Comparison of ENCODE assay signal across 27 mouse cellular contexts in genomic region chr6:61074700-61075099, GRCm38 (mm10).
A peak's percentile ranks its signal among the peaks of the same experiment; 100 is the strongest.
DNase-seq lines count a peak whose midpoint lies in the region; ATAC-seq and TF ChIP-seq lines count a peak whose summit lies in the region.
"Had no signal": no experiment of that assay in that cellular context is flagged by ENCODE, and none has a peak within 500 bp of the region (broad histone marks: within the 10 kb centered on the region; RNA-seq: fewer than 3 reads in every experiment).

No protein-coding gene starts in this region.

- ATAC-seq in midbrain, embryonic 11.5 days (ENCODE audit: low FRiP score): no peak
- ATAC-seq in midbrain, embryonic 16.5 days: no peak
- ATAC-seq in intestine, embryonic 15.5 days: peak; percentile 77
- peak; percentile 74 for ATAC-seq in intestine, postnatal 0 days
- ATAC-seq: activated CD4-positive, CD25-positive, alpha-beta regulatory T cell, adult 4 months; CD4-positive, CD25-positive, alpha-beta regulatory T cell, adult 4 months; forebrain, postnatal 0 days; Patski had no signal

- WGBS in midbrain, embryonic 11.5 days: 92% methylated on average over 3 of the region's 3 CpGs
- 93% methylated on average over 3 of the region's 3 CpGs for WGBS in midbrain, embryonic 16.5 days
- 72% methylated on average over 3 of the region's 3 CpGs for WGBS in intestine, embryonic 15.5 days
- 61% methylated on average over 3 of the region's 3 CpGs for WGBS in intestine, postnatal 0 days

- no peaks in the 10 kb centered on the region for H3K4me1 ChIP-seq in midbrain, embryonic 11.5 days (ENCODE audit: control insufficient read depth, insufficient read depth, low read length)
- H3K4me1 ChIP-seq in midbrain, embryonic 16.5 days (ENCODE audit: control insufficient read depth, insufficient read depth, low read length): no peaks in the 10 kb centered on the region
- 0 out of 2 replicates have a peak, but pooled peaks cover 3% of the 10 kb centered on the region for H3K4me1 ChIP-seq in intestine, embryonic 15.5 days (replicated peaks)
- no peaks in the 10 kb centered on the region; the same call in 1 of the 2 replicates for H3K4me1 ChIP-seq in intestine, postnatal 0 days (replicated peaks; ENCODE audit: control insufficient read depth, insufficient read depth, low read length)
- H3K4me1 ChIP-seq: embryonic facial prominence, embryonic 10.5 days; embryonic facial prominence, embryonic 12.5 days; forebrain, embryonic 13.5 days had no signal

- H3K9me3 ChIP-seq in midbrain, embryonic 11.5 days (ENCODE audit: control insufficient read depth, low read length): no peaks in the 10 kb centered on the region
- no peaks in the 10 kb centered on the region for H3K9me3 ChIP-seq in midbrain, embryonic 16.5 days (replicated peaks; ENCODE audit: control insufficient read depth, low read length, poor library complexity, severe bottlenecking)
- H3K9me3 ChIP-seq in intestine, embryonic 15.5 days: no peaks in the 10 kb centered on the region
- H3K9me3 ChIP-seq in intestine, postnatal 0 days (ENCODE audit: control insufficient read depth): no peaks in the 10 kb centered on the region
- H3K9me3 ChIP-seq: embryonic facial prominence, embryonic 10.5 days; embryonic facial prominence, embryonic 12.5 days; forebrain, embryonic 13.5 days; forebrain, embryonic 15.5 days; G1E had no signal

- no peaks in the 10 kb centered on the region for H3K36me3 ChIP-seq in midbrain, embryonic 11.5 days (ENCODE audit: control insufficient read depth, insufficient read depth, low read length)
- no peaks in the 10 kb centered on the region for H3K36me3 ChIP-seq in midbrain, embryonic 16.5 days (ENCODE audit: control insufficient read depth, insufficient read depth, low read length)
- H3K36me3 ChIP-seq in intestine, embryonic 15.5 days: no peaks in the 10 kb centered on the region
- no peaks in the 10 kb centered on the region for H3K36me3 ChIP-seq in intestine, postnatal 0 days (ENCODE audit: control insufficient read depth, insufficient read depth)
- H3K36me3 ChIP-seq: embryonic facial prominence, embryonic 10.5 days; embryonic facial prominence, embryonic 12.5 days; forebrain, embryonic 15.5 days; G1E had no signal

- no peak overlapping the region for H3K4me3 ChIP-seq in midbrain, embryonic 11.5 days (ENCODE audit: low read depth, low read length)
- no peak overlapping the region for H3K4me3 ChIP-seq in midbrain, embryonic 16.5 days (ENCODE audit: low read depth, low read length)
- no peak overlapping the region for H3K4me3 ChIP-seq in intestine, embryonic 15.5 days (replicated peaks)
- no peak overlapping the region for H3K4me3 ChIP-seq in intestine, postnatal 0 days (ENCODE audit: low read depth, low read length)
- no peak overlapping the region for H3K4me3 ChIP-seq in gastrocnemius, adult 2 months
- H3K4me3 ChIP-seq: embryonic facial prominence, embryonic 10.5 days; embryonic facial prominence, embryonic 12.5 days; forebrain, embryonic 13.5 days; forebrain, embryonic 15.5 days had no signal

- H3K4me2 ChIP-seq in midbrain, embryonic 11.5 days: no peak overlapping the region
- H3K4me2 ChIP-seq in midbrain, embryonic 16.5 days (ENCODE audit: low read length): no peak overlapping the region
- no peak overlapping the region for H3K4me2 ChIP-seq in intestine, embryonic 15.5 days (replicated peaks)
- H3K4me2 ChIP-seq in intestine, postnatal 0 days (replicated peaks; ENCODE audit: low read depth): no peak overlapping the region
- H3K4me2 ChIP-seq: embryonic facial prominence, embryonic 12.5 days; forebrain, embryonic 13.5 days; forebrain, embryonic 15.5 days had no signal

- H3K9ac ChIP-seq in midbrain, embryonic 11.5 days (ENCODE audit: low read length): no peak overlapping the region
- H3K9ac ChIP-seq in midbrain, embryonic 16.5 days (ENCODE audit: low read depth, low read length): no peak overlapping the region
- H3K9ac ChIP-seq in intestine, embryonic 15.5 days: no peak overlapping the region
- no peak overlapping the region for H3K9ac ChIP-seq in intestine, postnatal 0 days (ENCODE audit: low read depth, low read length)
- H3K9ac ChIP-seq: embryonic facial prominence, embryonic 12.5 days; forebrain, embryonic 13.5 days; forebrain, embryonic 15.5 days; forebrain, postnatal 0 days had no signal

- H3K27ac ChIP-seq in midbrain, embryonic 11.5 days (ENCODE audit: low read depth, low read length): no peak overlapping the region
- no peak overlapping the region for H3K27ac ChIP-seq in midbrain, embryonic 16.5 days (ENCODE audit: low read length)
- H3K27ac ChIP-seq in intestine, embryonic 15.5 days: no peak overlapping the region
- H3K27ac ChIP-seq in intestine, postnatal 0 days (ENCODE audit: low read depth, low read length): no peak overlapping the region
- no peak overlapping the region for H3K27ac ChIP-seq in gastrocnemius, adult 2 months
- H3K27ac ChIP-seq: embryonic facial prominence, embryonic 10.5 days; embryonic facial prominence, embryonic 12.5 days; forebrain, embryonic 13.5 days had no signal

- TF ChIP-seq CTCF in intestine, postnatal 0 days (IDR thresholded peaks at IDR 0.05; ENCODE audit: low read depth): no peak
- no peak for TF ChIP-seq CTCF in gastrocnemius, adult 2 months (IDR thresholded peaks at IDR 0.05)

- peak; percentile 41 for DNase-seq in midbrain, embryonic 11.5 days (ENCODE audit: low spot score, missing footprints)
- DNase-seq in R1 (ENCODE audit: low read depth, low spot score): peak; percentile 31
- DNase-seq in gastrocnemius, adult 2 months: no peak
- no peak for DNase-seq in ovary, adult 18-20 months (ENCODE audit: low spot score)
- DNase-seq in heart, adult 18-20 months: no peak
- DNase-seq: adrenal gland, adult 8-10 months; adrenal gland, postnatal 14 days; adrenal gland, postnatal 36 days; B cell, adult 2 months; cerebellum, adult 11-12 months; cerebellum, adult 2 months; cerebellum, adult 9-10 months; cerebellum, postnatal 10 days; cerebellum, postnatal 25 days; forebrain, postnatal 0 days had no signal

- intact Hi-C loops in gastrocnemius, adult 2 months (cut with DNase I): no loop called here

- no peaks in the 10 kb centered on the region for H3K27me3 ChIP-seq in midbrain, embryonic 11.5 days (ENCODE audit: control insufficient read depth, insufficient read depth, low read length)
- no peaks in the 10 kb centered on the region for H3K27me3 ChIP-seq in midbrain, embryonic 16.5 days (ENCODE audit: control insufficient read depth, insufficient read depth, low read depth, low read length)
- no peaks in the 10 kb centered on the region for H3K27me3 ChIP-seq in intestine, embryonic 15.5 days (replicated peaks)
- H3K27me3 ChIP-seq in intestine, postnatal 0 days (replicated peaks; ENCODE audit: control insufficient read depth, insufficient read depth, low read length): no peaks in the 10 kb centered on the region
- H3K27me3 ChIP-seq: CH12.LX; embryonic facial prominence, embryonic 12.5 days; forebrain, embryonic 13.5 days; forebrain, embryonic 15.5 days; Patski had no signal

Comparison
In these comparisons a context has a peak if more than half of its experiments do, and no peak if none do; other contexts are left out.
1. ATAC-seq: peak in intestine, embryonic 15.5 days (single experiment) and intestine, postnatal 0 days (single experiment); none in midbrain, embryonic 11.5 days (single experiment) and midbrain, embryonic 16.5 days (single experiment).
2. DNase-seq: peak in midbrain, embryonic 11.5 days (single experiment) and R1 (single experiment); none in gastrocnemius, adult 2 months (single experiment), ovary, adult 18-20 months (single experiment) and heart, adult 18-20 months (0 of 2).